Mouse (Mus musculus) A20 (cell line): ENCODE data around the gene Aldh1l2.

Experiments
- DNase-seq: peaks from one replicate; pipeline ENCODE4 v3.0.0-alpha.2; 2011; ENCODE audit warnings: low read depth, low spot score

Gene Aldh1l2

DNA sequence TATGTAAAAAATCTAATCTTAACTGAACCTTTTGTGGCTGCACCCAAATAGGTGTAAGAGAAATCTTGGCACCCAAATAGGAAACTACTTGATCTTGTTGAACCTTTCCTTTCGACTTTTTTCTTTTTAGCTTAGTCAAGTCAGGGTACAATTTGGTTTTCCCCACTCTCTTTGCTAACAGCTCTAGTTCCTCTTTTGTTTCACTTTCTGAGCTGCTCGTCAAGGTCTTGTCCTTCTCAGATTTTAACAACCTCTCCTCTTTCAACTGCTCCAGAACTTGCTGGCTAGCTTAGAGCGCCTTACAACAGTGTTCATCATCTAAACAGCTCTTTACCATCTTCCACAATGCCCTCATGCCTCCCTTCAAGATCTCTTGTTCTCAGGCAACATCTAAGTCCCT is 76.4 kb downstream of the Aldh1l2 start:
- peak; percentile 85 for DNase-seq

DNA sequence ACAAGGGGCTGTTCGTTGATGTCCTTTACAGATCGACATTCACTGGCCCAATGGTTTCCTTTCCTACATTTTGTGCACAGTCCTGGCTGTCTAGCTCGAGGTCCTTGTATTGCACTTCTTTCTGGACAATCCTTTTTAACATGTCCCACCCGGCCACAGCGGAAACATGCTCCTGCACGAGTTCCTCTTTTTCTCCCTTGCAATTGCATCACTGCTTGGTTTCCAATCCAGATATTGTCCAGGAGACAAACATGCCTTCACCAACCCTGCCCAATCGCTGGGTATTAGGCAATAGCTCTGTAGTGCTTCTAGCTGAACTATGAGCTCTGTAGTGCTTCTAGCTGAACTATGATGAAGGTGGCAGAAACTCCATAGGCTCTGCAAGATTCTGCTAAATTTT is 85.4 kb downstream of the Aldh1l2 start:
- DNase-seq = no peak
